Comparison of ENCODE assay signal across 11 mouse cellular contexts in genomic region chr4:133495711-133496110, GRCm38 (mm10). TPM values are rescaled to one million over a fixed set of nuclear protein-coding genes. Genes with fewer than 3 reads are reported as not detected.
DNase-seq lines count a peak whose midpoint lies in the region; ATAC-seq lines count a peak whose summit lies in the region.
"Had no signal": no experiment of that assay in that cellular context is flagged by ENCODE, and none has a peak within 500 bp of the region (broad histone marks: within the 10 kb centered on the region; RNA-seq: fewer than 3 reads in every experiment).

No protein-coding gene starts in this region.

- peaks cover 65% of the 10 kb centered on the region for H3K27me3 ChIP-seq in kidney, embryonic 15.5 days
- peaks cover 51% of the 10 kb centered on the region for H3K27me3 ChIP-seq in intestine, embryonic 16.5 days (replicated peaks; ENCODE audit: control insufficient read depth, insufficient read depth, low read length)

- no peaks in the 10 kb centered on the region for H3K9me3 ChIP-seq in kidney, embryonic 15.5 days (replicated peaks)
- no peaks in the 10 kb centered on the region for H3K9me3 ChIP-seq in intestine, embryonic 16.5 days (ENCODE audit: control insufficient read depth, low read length)
- H3K9me3 ChIP-seq: hindbrain, embryonic 13.5 days; limb, embryonic 12.5 days; neural tube, embryonic 13.5 days had no signal

- H3K36me3 ChIP-seq in kidney, embryonic 15.5 days: no peaks in the 10 kb centered on the region
- H3K36me3 ChIP-seq in intestine, embryonic 16.5 days (ENCODE audit: control insufficient read depth, insufficient read depth, low read length): no peaks in the 10 kb centered on the region
- H3K36me3 ChIP-seq: hindbrain, embryonic 13.5 days; limb, embryonic 12.5 days; neural tube, embryonic 13.5 days had no signal

- peaks cover 41% of the 10 kb centered on the region for H3K4me1 ChIP-seq in kidney, embryonic 15.5 days
- peaks cover 20% of the 10 kb centered on the region for H3K4me1 ChIP-seq in intestine, embryonic 16.5 days (ENCODE audit: control insufficient read depth, insufficient read depth, low read length)

- no peak for ATAC-seq in kidney, embryonic 15.5 days (replicated peaks; ENCODE audit: low FRiP score)
- ATAC-seq in intestine, embryonic 16.5 days: no peak

- H3K4me2 ChIP-seq in kidney, embryonic 15.5 days: no peak overlapping the region
- no peak overlapping the region for H3K4me2 ChIP-seq in intestine, embryonic 16.5 days (ENCODE audit: low read depth, low read length)
- H3K4me2 ChIP-seq: hindbrain, embryonic 13.5 days; limb, embryonic 12.5 days; neural tube, embryonic 13.5 days had no signal

- no peak overlapping the region for H3K9ac ChIP-seq in kidney, embryonic 15.5 days
- no peak overlapping the region for H3K9ac ChIP-seq in intestine, embryonic 16.5 days (ENCODE audit: low read depth, low read length)
- H3K9ac ChIP-seq: hindbrain, embryonic 13.5 days; limb, embryonic 12.5 days; neural tube, embryonic 13.5 days had no signal

- peak; percentile 56 for DNase-seq in adrenal gland, postnatal 10 days
- no peak for DNase-seq in adrenal gland, adult 18-20 months (ENCODE audit: low spot score in 2 of 2)
- DNase-seq in kidney, postnatal 10 days: peak; percentile 78
- peak; percentile 37 for DNase-seq in urinary bladder, postnatal 14 days (ENCODE audit: low spot score)
- no peak for DNase-seq in urinary bladder, postnatal 10 days (ENCODE audit: low spot score)
- DNase-seq in frontal cortex, postnatal 14 days (ENCODE audit: low spot score in 2 of 2): no peak

- 33% methylated on average over 7 of the region's 7 CpGs for WGBS in kidney, embryonic 15.5 days
- WGBS in intestine, embryonic 16.5 days: 36% methylated on average over 7 of the region's 7 CpGs

- no peak overlapping the region for H3K27ac ChIP-seq in kidney, embryonic 15.5 days
- H3K27ac ChIP-seq in intestine, embryonic 16.5 days (ENCODE audit: low read length): no peak overlapping the region
- H3K27ac ChIP-seq: hindbrain, embryonic 13.5 days; limb, embryonic 12.5 days; neural tube, embryonic 13.5 days had no signal

- no peak overlapping the region for H3K4me3 ChIP-seq in kidney, embryonic 15.5 days (replicated peaks)
- no peak overlapping the region for H3K4me3 ChIP-seq in intestine, embryonic 16.5 days (ENCODE audit: low read length)
- H3K4me3 ChIP-seq: hindbrain, embryonic 13.5 days; limb, embryonic 12.5 days; neural tube, embryonic 13.5 days had no signal

RNA-seq across cellular contexts. Expression of gene Trnp1, which starts 2.6 kb away (rescaled TPM):
- 1 to 10 TPM; 6.2 to 9.3 TPM for total RNA-seq in adrenal gland, postnatal 10 days (2021)
- total RNA-seq in adrenal gland, adult 18-20 months (2021): 1 to 10 TPM; 4.4 to 5.3 TPM
- 0.64 and 1.0 TPM in 2 replicates for polyA plus RNA-seq in kidney, embryonic 15.5 days (2015; fragmentation: Nextera tagmentation; extraction: Ambion mirVana)
- 0.70 and 0.81 TPM in 2 replicates for polyA plus RNA-seq in intestine, embryonic 16.5 days (2015; fragmentation: Nextera tagmentation; extraction: Ambion mirVana)

RNA-seq across cellular contexts. Expression of gene Tent5b, which starts 15.8 kb away (rescaled TPM):
- total RNA-seq in adrenal gland, postnatal 10 days (2021): 1 to 10 TPM in 1 of 2 experiments, under 1 TPM in 1; 0.58 to 1.2 TPM
- 1 to 10 TPM; 2.0 to 4.6 TPM for total RNA-seq in adrenal gland, adult 18-20 months (2021)
- polyA plus RNA-seq in kidney, embryonic 15.5 days (2015; fragmentation: Nextera tagmentation; extraction: Ambion mirVana): 1.2 and 1.3 TPM in 2 replicates
- 0.66 and 0.73 TPM in 2 replicates for polyA plus RNA-seq in intestine, embryonic 16.5 days (2015; fragmentation: Nextera tagmentation; extraction: Ambion mirVana)

RNA-seq across cellular contexts. Expression of gene Kdf1, which starts 23.1 kb away (rescaled TPM):
- total RNA-seq in adrenal gland, postnatal 10 days (2021): 1 to 10 TPM; 2.1 to 3.1 TPM
- under 1 TPM; 0.42 to 0.99 TPM for total RNA-seq in adrenal gland, adult 18-20 months (2021)
- polyA plus RNA-seq in kidney, embryonic 15.5 days (2015; fragmentation: Nextera tagmentation; extraction: Ambion mirVana): 22.0 and 22.4 TPM in 2 replicates
- polyA plus RNA-seq in intestine, embryonic 16.5 days (2015; fragmentation: Nextera tagmentation; extraction: Ambion mirVana): 55.3 and 59.9 TPM in 2 replicates

RNA-seq across cellular contexts. Expression of gene Nudc, which starts 50.1 kb away (rescaled TPM):
- 100 to 1,000 TPM in 1 of 2 experiments, 10 to 100 TPM in 1; 95.6 to 102 TPM for total RNA-seq in adrenal gland, postnatal 10 days (2021)
- 100 to 1,000 TPM; 148 to 172 TPM for total RNA-seq in adrenal gland, adult 18-20 months (2021)
- 334 and 359 TPM in 2 replicates for polyA plus RNA-seq in kidney, embryonic 15.5 days (2015; fragmentation: Nextera tagmentation; extraction: Ambion mirVana)
- 214 and 228 TPM in 2 replicates for polyA plus RNA-seq in intestine, embryonic 16.5 days (2015; fragmentation: Nextera tagmentation; extraction: Ambion mirVana)

RNA-seq across cellular contexts. Expression of gene Nr0b2, which starts 57.5 kb away (rescaled TPM):
- total RNA-seq in adrenal gland, postnatal 10 days (2021): 10 to 100 TPM; 18.0 to 19.3 TPM
- total RNA-seq in adrenal gland, adult 18-20 months (2021): 10 to 100 TPM; 48.6 to 60.7 TPM
- 0.44 and 0.64 TPM in 2 replicates for polyA plus RNA-seq in kidney, embryonic 15.5 days (2015; fragmentation: Nextera tagmentation; extraction: Ambion mirVana)
- polyA plus RNA-seq in intestine, embryonic 16.5 days (2015; fragmentation: Nextera tagmentation; extraction: Ambion mirVana): 9.2 and 10.3 TPM in 2 replicates
- polyA plus RNA-seq: hindbrain, embryonic 13.5 days; limb, embryonic 12.5 days; neural tube, embryonic 13.5 days had no signal

Comparison
In these comparisons a context has a peak if more than half of its experiments do, and no peak if none do; other contexts are left out.
1. DNase-seq: peak in adrenal gland, postnatal 10 days (single experiment), kidney, postnatal 10 days (single experiment) and urinary bladder, postnatal 14 days (single experiment); none in adrenal gland, adult 18-20 months (0 of 2), urinary bladder, postnatal 10 days (single experiment) and frontal cortex, postnatal 14 days (0 of 2).